Mouse (Mus musculus): ENCODE measurements around the gene Ctdsp1. TPM values are rescaled to one million over a fixed set of nuclear protein-coding genes. Genes with fewer than 3 reads are reported as not detected.

The Ctdsp1 gene
- polyA plus RNA-seq (2017; shearing (Covaris generic)) = 10 to 100 TPM; 29.9 to 31.9 TPM

- peak; percentile 51 for ATAC-seq
Measured at GRCm38 (mm10) chr1:74390924-74391748, at the start of gene Ctdsp1. Gene Ctdsp1 (plus strand): TSS chr1:74391509.

- ATAC-seq = peak; percentile 52
Measured at GRCm38 (mm10) chr1:74341898-74342297, 49.4 kb upstream of the Ctdsp1 start.

GRCm38 (mm10) chr1:74342308-74342707 is 49.0 kb upstream of the Ctdsp1 start:
- peak; percentile 54 for ATAC-seq

- ATAC-seq = no peak
Measured at GRCm38 (mm10) chr1:74343161-74343560, 48.1 kb upstream of the Ctdsp1 start.

- no peak for ATAC-seq
Measured at GRCm38 (mm10) chr1:74344163-74344916, 47.0 kb upstream of the Ctdsp1 start.

- ATAC-seq = peak; percentile 19
Measured at GRCm38 (mm10) chr1:74351185-74351769, 40.0 kb upstream of the Ctdsp1 start.

- no peak for ATAC-seq
Measured at GRCm38 (mm10) chr1:74352532-74353096, 38.7 kb upstream of the Ctdsp1 start.

- ATAC-seq = no peak
Measured at GRCm38 (mm10) chr1:74353453-74354229, 37.7 kb upstream of the Ctdsp1 start.

- no peak for ATAC-seq
Measured at GRCm38 (mm10) chr1:74357531-74357930, 33.8 kb upstream of the Ctdsp1 start.

- ATAC-seq = peak; percentile 57
Measured at GRCm38 (mm10) chr1:74359952-74360517, 31.3 kb upstream of the Ctdsp1 start.

GRCm38 (mm10) chr1:74361812-74362211 is 29.5 kb upstream of the Ctdsp1 start, which contains the start of gene Catip:
Gene Catip (plus strand): TSS chr1:74362108.
- peak; percentile 38 for ATAC-seq

GRCm38 (mm10) chr1:74362325-74363229 is 28.7 kb upstream of the Ctdsp1 start:
- ATAC-seq = no peak

- ATAC-seq = no peak
Measured at GRCm38 (mm10) chr1:74363437-74363836, 27.9 kb upstream of the Ctdsp1 start.

- ATAC-seq = no peak
Measured at GRCm38 (mm10) chr1:74364270-74364669, 27.0 kb upstream of the Ctdsp1 start.

- ATAC-seq = no peak
Measured at GRCm38 (mm10) chr1:74367886-74368645, 23.2 kb upstream of the Ctdsp1 start.

- no peak for ATAC-seq
Measured at GRCm38 (mm10) chr1:74370040-74370439, 21.3 kb upstream of the Ctdsp1 start.

GRCm38 (mm10) chr1:74373372-74373771 is 17.9 kb upstream of the Ctdsp1 start:
- ATAC-seq = peak; percentile 49

- no peak for ATAC-seq
Measured at GRCm38 (mm10) chr1:74374980-74375379, 16.3 kb upstream of the Ctdsp1 start, which contains the start of gene Slc11a1. Gene Slc11a1 (plus strand): TSS chr1:74375195.

GRCm38 (mm10) chr1:74375561-74375960 is 15.7 kb upstream of the Ctdsp1 start:
- no peak for ATAC-seq

GRCm38 (mm10) chr1:74376396-74376795 is 14.9 kb upstream of the Ctdsp1 start:
- no peak for ATAC-seq
